In the genomic region with DNA sequence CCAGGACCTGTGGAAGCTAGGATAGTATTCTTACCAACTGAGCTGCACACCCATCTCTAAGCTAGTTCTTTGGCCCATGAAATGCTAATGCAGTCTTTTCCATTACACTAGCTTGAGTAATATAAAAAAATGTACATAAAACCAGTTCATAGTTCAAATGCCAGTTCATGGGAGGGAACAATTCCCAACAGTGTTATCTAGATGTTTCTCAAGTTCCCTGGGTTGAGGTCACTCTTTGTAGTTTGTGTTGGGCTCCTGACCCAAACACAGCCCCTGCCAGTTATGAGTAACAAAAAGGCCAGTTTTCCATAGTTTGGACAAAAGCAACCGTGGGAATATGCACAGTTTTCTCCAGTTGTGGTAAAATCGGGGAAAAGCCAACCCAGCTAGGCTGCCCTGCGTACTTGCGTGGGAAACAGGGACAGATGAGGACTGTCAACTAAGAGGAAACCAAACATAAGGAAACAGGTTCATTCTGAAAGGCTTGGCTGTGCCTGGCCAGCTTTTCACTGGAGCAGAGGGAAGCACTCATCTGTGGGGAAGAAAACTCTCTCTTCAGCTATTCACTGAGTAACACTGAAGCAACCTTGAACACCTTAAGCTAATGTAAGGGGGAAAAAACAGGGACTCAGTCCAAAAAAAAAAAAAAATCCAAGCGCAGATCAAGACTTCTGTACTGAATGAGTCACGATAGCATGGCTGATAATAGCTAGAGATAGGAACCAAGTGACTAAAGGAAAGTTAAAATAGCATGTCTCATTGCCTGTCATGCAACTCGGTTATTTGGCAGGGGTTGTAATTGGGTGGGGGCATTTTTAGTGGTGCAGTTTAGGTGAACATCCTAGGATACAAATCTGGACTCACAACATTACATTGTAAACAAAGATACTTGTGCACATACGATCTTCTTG, we compare ENCODE assay signal across 32 mouse cellular contexts. TPM values are rescaled to one million over a fixed set of nuclear protein-coding genes. Genes with fewer than 3 reads are reported as not detected.
A peak's percentile ranks its signal among the peaks of the same experiment; 100 is the strongest.
DNase-seq lines count a peak whose midpoint lies in the region; ATAC-seq lines count a peak whose summit lies in the region.
"Had no signal": no experiment of that assay in that cellular context is flagged by ENCODE, and none has a peak within 500 bp of the region (broad histone marks: within the 10 kb centered on the region; RNA-seq: fewer than 3 reads in every experiment).

No protein-coding gene starts in this region.

- no peak overlapping the region for H3K9ac ChIP-seq in intestine, embryonic 16.5 days (ENCODE audit: low read depth, low read length)
- H3K9ac ChIP-seq in intestine, embryonic 15.5 days: no peak overlapping the region
- no peak overlapping the region for H3K9ac ChIP-seq in midbrain, embryonic 11.5 days (ENCODE audit: low read length)
- no peak overlapping the region for H3K9ac ChIP-seq in midbrain, embryonic 13.5 days (replicated peaks)
- H3K9ac ChIP-seq: embryonic facial prominence, embryonic 12.5 days; forebrain, embryonic 13.5 days; hindbrain, embryonic 14.5 days; neural tube, embryonic 15.5 days had no signal

- DNase-seq in midbrain, embryonic 11.5 days (ENCODE audit: low spot score, missing footprints): peak; percentile 45
- DNase-seq in fibroblast of lung, adult 2 months (ENCODE audit: low read depth): peak; percentile 67
- no peak for DNase-seq in adrenal gland, postnatal 36 days
- DNase-seq in spleen, postnatal 14 days (ENCODE audit: low spot score in 2 of 2): no peak
- no peak for DNase-seq in thymus, postnatal 14 days
- DNase-seq: adrenal gland, postnatal 10 days; cerebellum, adult 11-12 months; cerebellum, adult 9-11 months; embryo, embryonic 11 days; gastrocnemius, postnatal 25 days; heart, adult 11 months; heart, postnatal 4 days; layer of hippocampus, postnatal 36 days; left cerebral cortex, postnatal 4 days; lung, adult 18-20 months; lung, postnatal 4 days; midbrain, embryonic 14.5 days; right cerebral cortex, postnatal 25 days; spleen, adult 18-20 months had no signal

- WGBS in intestine, embryonic 16.5 days: 64% methylated on average over 8 of the region's 8 CpGs
- 63% methylated on average over 8 of the region's 8 CpGs for WGBS in intestine, embryonic 15.5 days
- WGBS in midbrain, embryonic 11.5 days: 85% methylated on average over 8 of the region's 8 CpGs
- 81% methylated on average over 8 of the region's 8 CpGs for WGBS in midbrain, embryonic 13.5 days

- H3K27ac ChIP-seq in intestine, embryonic 16.5 days (ENCODE audit: low read length): no peak overlapping the region
- H3K27ac ChIP-seq in intestine, embryonic 15.5 days: no peak overlapping the region
- H3K27ac ChIP-seq in midbrain, embryonic 11.5 days (ENCODE audit: low read depth, low read length): no peak overlapping the region
- H3K27ac ChIP-seq in midbrain, embryonic 13.5 days: no peak overlapping the region
- H3K27ac ChIP-seq: embryonic facial prominence, embryonic 12.5 days; forebrain, embryonic 13.5 days; hindbrain, embryonic 14.5 days; kidney, postnatal 0 days; neural tube, embryonic 15.5 days had no signal

- no peaks in the 10 kb centered on the region for H3K9me3 ChIP-seq in intestine, embryonic 16.5 days (ENCODE audit: control insufficient read depth, low read length)
- no peaks in the 10 kb centered on the region for H3K9me3 ChIP-seq in intestine, embryonic 15.5 days
- H3K9me3 ChIP-seq in midbrain, embryonic 11.5 days (ENCODE audit: control insufficient read depth, low read length): no peaks in the 10 kb centered on the region
- no peaks in the 10 kb centered on the region for H3K9me3 ChIP-seq in midbrain, embryonic 13.5 days
- H3K9me3 ChIP-seq: embryonic facial prominence, embryonic 12.5 days; forebrain, embryonic 13.5 days; megakaryocyte, embryonic 14.5 days; neural tube, embryonic 15.5 days had no signal

- H3K4me3 ChIP-seq in intestine, embryonic 16.5 days (ENCODE audit: low read length): no peak overlapping the region
- H3K4me3 ChIP-seq in intestine, embryonic 15.5 days (replicated peaks): no peak overlapping the region
- no peak overlapping the region for H3K4me3 ChIP-seq in midbrain, embryonic 11.5 days (ENCODE audit: low read depth, low read length)
- no peak overlapping the region for H3K4me3 ChIP-seq in midbrain, embryonic 13.5 days (replicated peaks)
- H3K4me3 ChIP-seq: embryonic facial prominence, embryonic 12.5 days; erythroblast, embryonic 14.5 days; forebrain, embryonic 13.5 days; megakaryocyte, embryonic 14.5 days; neural tube, embryonic 15.5 days had no signal

- H3K4me2 ChIP-seq in intestine, embryonic 16.5 days (ENCODE audit: low read depth, low read length): no peak overlapping the region
- no peak overlapping the region for H3K4me2 ChIP-seq in intestine, embryonic 15.5 days (replicated peaks)
- H3K4me2 ChIP-seq in midbrain, embryonic 11.5 days: no peak overlapping the region
- no peak overlapping the region for H3K4me2 ChIP-seq in midbrain, embryonic 13.5 days (replicated peaks)
- H3K4me2 ChIP-seq: embryonic facial prominence, embryonic 12.5 days; forebrain, embryonic 13.5 days; heart, embryonic 11.5 days; hindbrain, embryonic 14.5 days; neural tube, embryonic 15.5 days had no signal

- H3K36me3 ChIP-seq in intestine, embryonic 16.5 days (ENCODE audit: control insufficient read depth, insufficient read depth, low read length): no peaks in the 10 kb centered on the region
- no peaks in the 10 kb centered on the region for H3K36me3 ChIP-seq in intestine, embryonic 15.5 days
- H3K36me3 ChIP-seq in midbrain, embryonic 11.5 days (ENCODE audit: control insufficient read depth, insufficient read depth, low read length): no peaks in the 10 kb centered on the region
- no peaks in the 10 kb centered on the region for H3K36me3 ChIP-seq in midbrain, embryonic 13.5 days
- H3K36me3 ChIP-seq: embryonic facial prominence, embryonic 12.5 days; neural tube, embryonic 15.5 days had no signal

- no peaks in the 10 kb centered on the region for H3K27me3 ChIP-seq in intestine, embryonic 16.5 days (replicated peaks; ENCODE audit: control insufficient read depth, insufficient read depth, low read length)
- no peaks in the 10 kb centered on the region for H3K27me3 ChIP-seq in intestine, embryonic 15.5 days (replicated peaks)
- no peaks in the 10 kb centered on the region; the same call in 1 of the 2 replicates for H3K27me3 ChIP-seq in midbrain, embryonic 11.5 days (ENCODE audit: control insufficient read depth, insufficient read depth, low read length)
- H3K27me3 ChIP-seq in midbrain, embryonic 13.5 days: no peaks in the 10 kb centered on the region
- H3K27me3 ChIP-seq: embryonic facial prominence, embryonic 12.5 days; forebrain, embryonic 13.5 days; neural tube, embryonic 15.5 days had no signal

- 0 out of 2 replicates have a peak, but pooled peaks cover 2% of the 10 kb centered on the region for H3K4me1 ChIP-seq in intestine, embryonic 16.5 days (ENCODE audit: control insufficient read depth, insufficient read depth, low read length)
- peaks cover 3% of the 10 kb centered on the region; the same call in 1 of the 2 replicates for H3K4me1 ChIP-seq in intestine, embryonic 15.5 days (replicated peaks)
- H3K4me1 ChIP-seq in midbrain, embryonic 11.5 days (ENCODE audit: control insufficient read depth, insufficient read depth, low read length): no peaks in the 10 kb centered on the region
- H3K4me1 ChIP-seq in midbrain, embryonic 13.5 days (replicated peaks): no peaks in the 10 kb centered on the region
- H3K4me1 ChIP-seq: forebrain, embryonic 13.5 days had no signal

- ATAC-seq in intestine, embryonic 16.5 days: peak; percentile 49; the same call in 1 of the 2 replicates
- no peak for ATAC-seq in intestine, embryonic 15.5 days
- ATAC-seq in midbrain, embryonic 11.5 days (ENCODE audit: low FRiP score): no peak
- ATAC-seq in midbrain, embryonic 13.5 days: no peak
- ATAC-seq: CD4-positive, CD25-positive, alpha-beta regulatory T cell, adult 4 months; forebrain, embryonic 13.5 days; lung, postnatal 0 days had no signal

RNA-seq across cellular contexts. Expression of a gene that starts 10.9 kb away (rescaled TPM):
- 8.5 and 10.1 TPM in 2 replicates for polyA plus RNA-seq in intestine, embryonic 16.5 days (2015; fragmentation: Nextera tagmentation; extraction: Ambion mirVana)
- 9.4 and 10.4 TPM in 2 replicates for polyA plus RNA-seq in intestine, embryonic 15.5 days (2015; fragmentation: Nextera tagmentation; extraction: Ambion mirVana)
- 0.33 and 0.90 TPM in 2 replicates for polyA plus RNA-seq in midbrain, embryonic 11.5 days (2014; fragmentation: Nextera tagmentation; extraction: Ambion mirVana)
- 1.5 and 1.6 TPM in 2 replicates for polyA plus RNA-seq in midbrain, embryonic 13.5 days (2015; fragmentation: Nextera tagmentation; extraction: Ambion mirVana)
- total RNA-seq in adrenal gland, postnatal 36 days (2021): 10 to 100 TPM; 22.8 to 35.6 TPM
- polyA plus RNA-seq: erythroblast, embryonic 14.5 days had no signal

Comparison
In these comparisons a context has a peak if more than half of its experiments do, and no peak if none do; other contexts are left out.
1. DNase-seq: peak in midbrain, embryonic 11.5 days (single experiment) and fibroblast of lung, adult 2 months (single experiment); none in adrenal gland, postnatal 36 days (0 of 2), spleen, postnatal 14 days (0 of 2) and thymus, postnatal 14 days (single experiment).